Mouse (Mus musculus) intestine, embryonic 14.5 days (tissue): ENCODE measurements around the gene Zfp426. TPM values are rescaled to one million over a fixed set of nuclear protein-coding genes. Genes with fewer than 3 reads are reported as not detected.

Source experiments
- ATAC-seq: fragments of 200-750 bp; cut with Nextera tagmentation; replicated peaks from 2 replicates; pipeline ENCODE4 v1.8.0; 2017; ENCODE audit warnings: low read depth, moderate number of reproducible peaks, moderate TSS enrichment, moderate library complexity; ENCODE audit not compliant: low FRiP score, low TSS enrichment
- DNase-seq: peaks from one replicate; pipeline ENCODE4 v3.0.0-alpha.2; 2018; ENCODE audit warnings: low spot score
- H3K27ac ChIP-seq: fragments of 300-500 bp; sonication (generic); 2 replicates; pipeline ENCODE4 v1.5.1; 2014; ENCODE audit warnings: low read depth, mild to moderate bottlenecking, control low read depth
- H3K27me3 ChIP-seq: fragments of 300-500 bp; sonication (generic); replicated peaks from 2 replicates; pipeline ENCODE4 v1.6.1; 2014; ENCODE audit warnings: low read length, control low read depth; ENCODE audit not compliant: control insufficient read depth, insufficient read depth
- H3K36me3 ChIP-seq: fragments of 300-500 bp; sonication (generic); 2 replicates; pipeline ENCODE4 v1.6.1; 2014; ENCODE audit warnings: low read length, control low read depth; ENCODE audit not compliant: control insufficient read depth, insufficient read depth
- H3K4me1 ChIP-seq: fragments of 300-500 bp; sonication (generic); replicated peaks from 2 replicates; pipeline ENCODE4 v1.6.1; 2014; ENCODE audit warnings: low read length, control low read depth, mixed read lengths; ENCODE audit not compliant: control insufficient read depth, insufficient read depth
- H3K4me2 ChIP-seq: fragments of 300-500 bp; sonication (generic); 2 replicates; pipeline ENCODE4 v1.6.1; 2014; ENCODE audit warnings: low read length
- H3K4me3 ChIP-seq: fragments of 300-500 bp; sonication (generic); 2 replicates; pipeline ENCODE4 v1.5.1; 2014; ENCODE audit warnings: low read depth, low read length, control low read depth, mixed read lengths
- H3K9ac ChIP-seq: fragments of 300-500 bp; sonication (generic); 2 replicates; pipeline ENCODE4 v1.6.1; 2014; ENCODE audit warnings: mild to moderate bottlenecking, low read length
- H3K9me3 ChIP-seq: fragments of 300-500 bp; sonication (generic); 2 replicates; pipeline ENCODE4 v1.6.1; 2016; ENCODE audit warnings: low read length, control low read depth; ENCODE audit not compliant: control insufficient read depth
- WGBS: fragments of 180-500 bp; shearing (Covaris S2); extraction: QIAGEN DNeasy Blood & Tissue Kit; methylation state at CpG from one replicate; pipeline ENCODE4 v1.1.7; 2014; 5-methylcytosine and 5-hydroxymethylcytosine counted together
- polyA plus RNA-seq: library from polyadenylated mRNA; unstranded; fragments of >200 nt; fragmentation: Nextera tagmentation; extraction: Ambion mirVana; gene quantifications from 2 replicates; pipeline ENCODE4 v1.2.1, GENCODE M21; 2014

Zfp426 gene
- polyA plus RNA-seq, 1 experiment from 2014 or later, result 18.3 TPM

DNA sequence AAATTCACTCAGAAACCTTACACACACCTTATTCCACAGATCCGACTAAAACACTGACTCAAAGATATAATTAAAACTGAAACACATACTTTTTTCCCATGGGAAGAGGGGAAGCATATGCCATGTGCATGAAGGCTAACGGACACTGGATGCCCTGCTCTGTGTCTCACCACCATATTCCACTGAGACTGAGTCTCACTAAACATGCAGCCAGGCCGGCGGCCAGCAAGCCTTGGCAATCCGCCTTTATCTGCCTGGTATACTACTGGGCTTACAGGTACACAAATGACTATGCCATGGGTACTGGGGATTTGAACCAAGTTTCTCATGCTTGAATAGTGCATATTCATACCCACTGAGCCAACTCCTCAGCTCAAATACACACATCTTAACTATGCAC lies 13.2 kb downstream of the Zfp426 start:
- Histone ChIP-seq H3K27me3 (no peaks in the 10 kb centered on the region), H3K27ac (no peak overlapping the region), H3K9me3 (no peaks in the 10 kb centered on the region), H3K4me1 (no peaks in the 10 kb centered on the region), H3K4me3 (no peak overlapping the region), H3K36me3 (peaks cover 61% of the 10 kb centered on the region), H3K4me2 (no peak overlapping the region), H3K9ac (no peak overlapping the region)
- ATAC-seq, result no peak
- no peak for DNase-seq
- 96% methylated on average over 5 of the region's 5 CpGs for WGBS

GRCm38 (mm10) chr9:20476632-20477031 lies 15.9 kb downstream of the Zfp426 start:
- H3K4me1 ChIP-seq, result no peaks in the 10 kb centered on the region
- no peak for ATAC-seq
- peaks cover 64% of the 10 kb centered on the region for H3K36me3 ChIP-seq
- DNase-seq, result no peak
- H3K9me3 ChIP-seq, result no peaks in the 10 kb centered on the region
- H3K9ac ChIP-seq, result no peak overlapping the region
- 94% methylated on average over 1 of the region's 1 CpGs for WGBS
- H3K27ac ChIP-seq, result no peak overlapping the region
- no peak overlapping the region for H3K4me3 ChIP-seq
- H3K27me3 ChIP-seq, result no peaks in the 10 kb centered on the region
- no peak overlapping the region for H3K4me2 ChIP-seq

- 59% methylated on average over 7 of the region's 7 CpGs for WGBS
- ATAC-seq, result 0 out of 2 replicates have a peak, but pooled peaks have one; percentile 56
- no peak overlapping the region for H3K4me3 ChIP-seq
- H3K4me1 ChIP-seq, result no peaks in the 10 kb centered on the region
- H3K4me2 ChIP-seq, result no peak overlapping the region
- 0 out of 2 replicates have a peak, but pooled peaks cover 2% of the 10 kb centered on the region for H3K27me3 ChIP-seq
- peaks cover 5% of the 10 kb centered on the region; the same call in 1 of the 2 replicates for H3K9me3 ChIP-seq
- H3K9ac ChIP-seq, result no peak overlapping the region
- H3K36me3 ChIP-seq, result peaks cover 34% of the 10 kb centered on the region
- no peak overlapping the region for H3K27ac ChIP-seq
- peak; percentile 64 for DNase-seq
Measured at GRCm38 (mm10) chr9:20466761-20467442, 25.6 kb downstream of the Zfp426 start.

DNA sequence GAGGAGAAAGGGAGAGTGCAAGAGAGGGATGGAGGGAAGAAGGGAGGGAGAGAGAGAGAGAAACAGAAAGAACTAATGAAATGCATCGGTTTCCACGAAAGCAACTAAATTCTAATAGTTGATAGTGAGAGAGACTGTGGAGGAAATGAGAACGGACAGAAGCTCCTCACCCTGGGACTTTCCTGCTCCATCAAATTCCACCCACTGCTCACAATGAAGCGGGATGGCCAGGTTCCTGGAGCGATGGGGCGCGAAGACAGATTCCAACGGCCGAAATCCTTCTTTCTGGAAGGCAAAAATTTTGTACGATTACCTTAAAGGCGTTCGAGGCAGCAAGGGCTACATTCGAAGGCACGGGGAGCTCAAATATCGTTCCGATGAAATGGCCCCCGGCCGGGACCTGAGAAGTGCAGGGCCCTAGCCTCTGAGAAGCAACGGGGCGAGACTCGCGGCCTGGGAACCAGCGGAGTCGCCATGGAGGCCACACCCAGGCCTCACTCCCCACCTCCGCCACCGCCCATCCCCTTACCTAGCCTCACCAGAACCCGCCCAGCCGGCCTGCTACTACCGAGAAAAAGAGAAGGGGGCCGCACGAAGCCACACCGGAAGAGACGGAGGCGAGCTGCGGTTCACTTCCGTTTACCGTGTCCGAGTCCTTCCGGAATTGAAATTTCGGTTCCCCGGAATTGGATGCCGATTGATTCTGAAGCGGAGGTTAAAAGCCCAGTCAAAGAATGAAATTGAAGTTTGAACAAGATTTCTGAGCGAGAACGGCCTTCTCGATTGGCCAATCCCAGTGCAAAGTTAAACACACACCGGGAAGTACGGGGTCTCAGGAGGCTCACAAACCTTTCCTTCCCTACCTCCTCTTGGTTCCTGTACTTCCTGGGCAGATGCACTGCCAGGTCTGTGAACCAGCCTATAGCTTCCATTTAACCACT lies 32.9 kb downstream of the Zfp426 start, which contains the start of gene Zfp26:
Zfp26 (minus strand) TSS at position 786 of the 941 bp plus-strand sequence.
- peak within 1 kb of the TSS; percentile 77 for H3K4me3 ChIP-seq
- H3K27me3 ChIP-seq, result 0 out of 2 replicates have a peak, but pooled peaks cover 2% of the 10 kb centered on the region
- peaks cover 34% of the 10 kb centered on the region for H3K36me3 ChIP-seq
- H3K4me2 ChIP-seq, result peak within 1 kb of the TSS; percentile 68
- peaks cover 8% of the 10 kb centered on the region for H3K4me1 ChIP-seq
- no peaks in the 10 kb centered on the region for H3K9me3 ChIP-seq
- peak within 1 kb of the TSS; percentile 91 for H3K27ac ChIP-seq
- peak; percentile 94 for ATAC-seq
- peak; percentile 89 for DNase-seq
- under 1% methylated on average over 48 of the region's 48 CpGs for WGBS
- peak within 1 kb of the TSS; percentile 91 for H3K9ac ChIP-seq

- WGBS, result 93% methylated on average over 4 of the region's 4 CpGs
- DNase-seq, result no peak
Measured at GRCm38 (mm10) chr9:20453647-20454046, 38.9 kb downstream of the Zfp426 start.

GRCm38 (mm10) chr9:20451493-20451892 lies 41.1 kb downstream of the Zfp426 start:
- no peak overlapping the region for H3K4me3 ChIP-seq
- peaks cover 44% of the 10 kb centered on the region for H3K36me3 ChIP-seq
- 100% methylated on average over 1 of the region's 1 CpGs for WGBS
- no peak overlapping the region for H3K4me2 ChIP-seq
- ATAC-seq, result no peak
- no peaks in the 10 kb centered on the region for H3K4me1 ChIP-seq
- no peaks in the 10 kb centered on the region for H3K9me3 ChIP-seq
- no peak overlapping the region for H3K9ac ChIP-seq
- no peaks in the 10 kb centered on the region for H3K27me3 ChIP-seq
- DNase-seq, result no peak
- no peak overlapping the region for H3K27ac ChIP-seq

More at GRCm38 (mm10) chr9:20453647-20454046, 38.9 kb downstream of the Zfp426 start:
- H3K4me2 ChIP-seq, result no peak overlapping the region
- H3K9me3 ChIP-seq, result no peaks in the 10 kb centered on the region
- no peaks in the 10 kb centered on the region for H3K27me3 ChIP-seq
- H3K9ac ChIP-seq, result no peak overlapping the region
- no peak overlapping the region for H3K4me3 ChIP-seq
- H3K27ac ChIP-seq, result no peak overlapping the region
- peaks cover 3% of the 10 kb centered on the region for H3K4me1 ChIP-seq
- peaks cover 50% of the 10 kb centered on the region for H3K36me3 ChIP-seq
- ATAC-seq, result no peak

GRCm38 (mm10) chr9:20443183-20443783 lies 49.3 kb downstream of the Zfp426 start:
- H3K9me3 ChIP-seq, result peaks cover 2% of the 10 kb centered on the region; the same call in 1 of the 2 replicates
- no peak overlapping the region for H3K4me3 ChIP-seq
- ATAC-seq (no peak), DNase-seq (no peak)
- H3K4me2 ChIP-seq, result no peak overlapping the region
- no peak overlapping the region for H3K27ac ChIP-seq
- H3K27me3 ChIP-seq, result no peaks in the 10 kb centered on the region
- no peaks in the 10 kb centered on the region for H3K4me1 ChIP-seq
- H3K9ac ChIP-seq, result no peak overlapping the region
- WGBS, result 95% methylated on average over 4 of the region's 4 CpGs
- peaks cover 87% of the 10 kb centered on the region for H3K36me3 ChIP-seq

DNA sequence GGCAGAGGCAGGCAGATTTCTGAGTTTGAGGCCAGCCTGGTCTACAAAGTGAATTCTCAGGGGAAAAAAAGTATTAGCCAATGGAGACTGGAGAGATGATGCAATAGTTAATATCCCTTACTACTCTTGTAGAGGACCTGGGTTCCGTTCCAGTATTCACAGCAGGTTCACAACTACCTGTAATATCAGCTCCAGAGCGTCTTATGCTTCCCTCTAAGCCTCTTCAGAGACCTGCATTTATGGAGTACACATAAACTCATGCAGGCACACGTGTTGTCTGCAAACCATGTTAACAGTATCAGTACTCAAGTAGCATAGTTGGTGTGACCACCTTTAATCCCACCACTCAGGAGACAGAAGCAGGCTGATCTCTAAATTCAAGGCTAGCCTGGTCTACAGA lies 62.5 kb downstream of the Zfp426 start:
- Histone ChIP-seq H3K4me1 (no peaks in the 10 kb centered on the region), H3K4me2 (no peak overlapping the region), H3K4me3 (no peak overlapping the region), H3K27me3 (no peaks in the 10 kb centered on the region), H3K27ac (no peak overlapping the region), H3K9me3 (no peaks in the 10 kb centered on the region), H3K9ac (no peak overlapping the region), H3K36me3 (no peaks in the 10 kb centered on the region; the same call in 1 of the 2 replicates)
- 86% methylated on average over 3 of the region's 3 CpGs for WGBS
- ATAC-seq (no peak), DNase-seq (no peak)
